Comparison of ENCODE assay signal across 8 mouse cellular contexts in the genomic region with DNA sequence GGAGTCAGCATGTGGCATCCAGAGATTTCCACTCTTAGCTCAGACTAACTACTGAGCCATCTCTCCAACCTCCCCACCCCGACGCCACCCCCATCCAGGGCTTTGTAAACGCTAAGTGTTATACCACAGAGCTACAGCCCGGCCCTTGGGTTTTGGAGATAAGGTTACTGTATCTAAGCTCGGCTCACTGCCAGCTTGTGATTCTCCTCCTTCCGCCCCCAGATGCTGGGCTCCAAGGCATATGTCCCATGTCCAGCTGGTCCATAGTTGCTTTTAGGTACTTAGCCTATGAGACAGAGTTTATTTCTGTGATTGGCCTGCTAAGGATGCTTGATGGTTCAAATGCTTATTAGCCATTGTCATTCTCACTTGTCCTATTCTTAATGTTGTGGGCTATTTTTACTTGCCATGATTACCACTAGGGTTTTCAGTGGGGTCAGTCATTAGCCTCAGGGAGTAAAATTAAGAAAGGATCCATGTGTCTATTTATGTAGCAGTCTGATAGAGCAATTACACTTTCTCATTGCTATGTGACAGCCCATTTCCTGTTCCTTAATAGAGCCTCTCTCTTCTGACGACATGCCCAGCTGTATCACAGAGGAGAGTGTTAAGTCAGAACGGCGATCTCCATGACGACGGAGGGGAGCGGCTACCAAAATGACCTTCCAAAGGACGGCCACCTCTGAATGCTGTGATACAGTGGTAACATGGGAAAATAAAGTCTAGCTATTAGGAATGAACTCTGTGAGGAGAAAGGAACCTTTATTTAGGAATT. TPM values are rescaled to one million over a fixed set of nuclear protein-coding genes. Genes with fewer than 3 reads are reported as not detected.
DNase-seq lines count a peak whose midpoint lies in the region; ATAC-seq and TF ChIP-seq lines count a peak whose summit lies in the region.
"Had no signal": no experiment of that assay in that cellular context is flagged by ENCODE, and none has a peak within 500 bp of the region (broad histone marks: within the 10 kb centered on the region; RNA-seq: fewer than 3 reads in every experiment).

No protein-coding gene starts in this region.

- peak; percentile 23 for DNase-seq in right cerebral cortex, postnatal 14 days
- DNase-seq in right cerebral cortex, postnatal 25 days, result no peak
- DNase-seq in forebrain, postnatal 0 days, result no peak
- DNase-seq in kidney, postnatal 36 days, result peak; percentile 10
- no peak for DNase-seq in layer of hippocampus, adult 9-11 months
- DNase-seq in frontal cortex, adult 2 months (ENCODE audit: extremely low spot score in 1 of 2, low spot score in 1 of 2), result no peak
- DNase-seq in thymus, adult 18-20 months, result no peak

- no peaks in the 10 kb centered on the region for H3K27me3 ChIP-seq in forebrain, postnatal 0 days (ENCODE audit: insufficient read depth, low read length)
- H3K27me3 ChIP-seq: megakaryocyte, embryonic 14.5 days had no signal

- WGBS in forebrain, postnatal 0 days, result 66% methylated on average over 13 of the region's 13 CpGs

- peak; percentile 56 for ATAC-seq in forebrain, postnatal 0 days

- H3K4me2 ChIP-seq in forebrain, postnatal 0 days (ENCODE audit: low read depth), result no peak overlapping the region

- no peak overlapping the region for H3K27ac ChIP-seq in forebrain, postnatal 0 days (ENCODE audit: low read depth, low read length)

- no peak for TF ChIP-seq CTCF in forebrain, postnatal 0 days (IDR thresholded peaks at IDR 0.05; ENCODE audit: low read depth)

- no peak overlapping the region for H3K4me3 ChIP-seq in forebrain, postnatal 0 days (ENCODE audit: low read depth, low read length)
- H3K4me3 ChIP-seq: megakaryocyte, embryonic 14.5 days had no signal

- no peaks in the 10 kb centered on the region for H3K9me3 ChIP-seq in forebrain, postnatal 0 days (ENCODE audit: low read length)
- H3K9me3 ChIP-seq: megakaryocyte, embryonic 14.5 days had no signal

- no peak overlapping the region for H3K9ac ChIP-seq in forebrain, postnatal 0 days

- H3K4me1 ChIP-seq in forebrain, postnatal 0 days (ENCODE audit: insufficient read depth), result no peaks in the 10 kb centered on the region

- no peaks in the 10 kb centered on the region for H3K36me3 ChIP-seq in forebrain, postnatal 0 days (ENCODE audit: insufficient read depth)

RNA-seq across cellular contexts. Expression of a gene that starts 5.8 kb away (rescaled TPM):
- 211 and 215 TPM in 2 replicates for total RNA-seq in forebrain, postnatal 0 days (2014; rRNA removed)
- polyA plus RNA-seq in forebrain, postnatal 0 days (2015; fragmentation: Nextera tagmentation; extraction: Ambion mirVana), result 351 and 371 TPM in 2 replicates
- 131 and 149 TPM in 2 replicates for polyA plus RNA-seq in frontal cortex, adult 2 months (2012; rRNA removed)

RNA-seq across cellular contexts. Expression of a gene that starts 47.0 kb away (rescaled TPM):
- total RNA-seq in forebrain, postnatal 0 days (2014; rRNA removed), result 51.9 and 66.0 TPM in 2 replicates
- 42.9 and 46.2 TPM in 2 replicates for polyA plus RNA-seq in forebrain, postnatal 0 days (2015; fragmentation: Nextera tagmentation; extraction: Ambion mirVana)
- 64.9 and 69.2 TPM in 2 replicates for polyA plus RNA-seq in frontal cortex, adult 2 months (2012; rRNA removed)

RNA-seq across cellular contexts. Expression of a gene that starts 51.6 kb away (rescaled TPM):
- total RNA-seq in forebrain, postnatal 0 days (2014; rRNA removed), result 0.15 TPM in 1 of 2 replicates, not detected in the other
- polyA plus RNA-seq in forebrain, postnatal 0 days (2015; fragmentation: Nextera tagmentation; extraction: Ambion mirVana), result not detected in 2 replicates
- polyA plus RNA-seq in frontal cortex, adult 2 months (2012; rRNA removed), result 1.3 and 1.7 TPM in 2 replicates

Comparison
In these comparisons a context has a peak if more than half of its experiments do, and no peak if none do; other contexts are left out.
1. DNase-seq: peak in right cerebral cortex, postnatal 14 days (single experiment) and kidney, postnatal 36 days (2 of 2); none in right cerebral cortex, postnatal 25 days (single experiment), forebrain, postnatal 0 days (single experiment), layer of hippocampus, adult 9-11 months (single experiment), frontal cortex, adult 2 months (0 of 2) and thymus, adult 18-20 months (0 of 2).